Comparison of ENCODE assay signal across 26 mouse cellular contexts in genomic region chr6:84333666-84334179, GRCm38 (mm10).
DNase-seq lines count a peak whose midpoint lies in the region; ATAC-seq and TF ChIP-seq lines count a peak whose summit lies in the region.
"Had no signal": no experiment of that assay in that cellular context is flagged by ENCODE, and none has a peak within 500 bp of the region (broad histone marks: within the 10 kb centered on the region; RNA-seq: fewer than 3 reads in every experiment).

No protein-coding gene starts in this region.

- DNase-seq in cerebellum, adult 18-20 months, result peak; percentile 6 to 42
- no peak for DNase-seq in cerebellum, postnatal 4 days (ENCODE audit: low spot score in 2 of 2)
- peak; percentile 24 for DNase-seq in left cerebral cortex, postnatal 4 days
- no peak for DNase-seq in left cerebral cortex, adult 2 months (ENCODE audit: extremely low spot score in 1 of 2, low spot score in 2 of 2)
- peak; percentile 12 for DNase-seq in cerebellum, adult 8-10 months
- DNase-seq in cerebellum, postnatal 10 days, result peak; percentile 39 to 66
- DNase-seq in heart, postnatal 25 days (ENCODE audit: low spot score), result no peak
- DNase-seq: adrenal gland, adult 2 months; adrenal gland, postnatal 14 days; B cell, adult 2 months; gastrocnemius, postnatal 10 days; gastrocnemius, postnatal 36 days; heart, adult 18-20 months; heart, postnatal 36 days; kidney, adult 18-20 months; kidney, adult 9 months had no signal

- H3K27ac ChIP-seq in left cerebral cortex, adult 2 months, result no peak overlapping the region
- H3K27ac ChIP-seq: forebrain, embryonic 10.5 days; forebrain, embryonic 13.5 days; heart, embryonic 10.5 days; hindbrain, embryonic 10.5 days; hindbrain, embryonic 13.5 days; hindbrain, postnatal 0 days had no signal

- ATAC-seq in granulocyte monocyte progenitor cell, adult 5-6 weeks (replicated peaks; ENCODE audit: poor library complexity, severe bottlenecking), result no peak
- ATAC-seq: forebrain, embryonic 13.5 days; forebrain, embryonic 16.5 days; hindbrain, postnatal 0 days; inflammation-experienced regulatory T-cells, adult 6 months; intestine, embryonic 16.5 days had no signal

- intact Hi-C loops in left cerebral cortex, postnatal 4 days (cut with DNase I), result no loop called here
- intact Hi-C loops in left cerebral cortex, adult 2 months (cut with DNase I), result no loop called here
- intact Hi-C loops in heart, postnatal 25 days (cut with DNase I), result no loop called here

- H3K4me3 ChIP-seq in left cerebral cortex, adult 2 months, result no peak overlapping the region
- H3K4me3 ChIP-seq: forebrain, embryonic 10.5 days; forebrain, embryonic 13.5 days; heart, embryonic 10.5 days; hindbrain, embryonic 10.5 days; hindbrain, embryonic 13.5 days had no signal

- no peak for TF ChIP-seq CTCF in left cerebral cortex, adult 2 months (IDR thresholded peaks at IDR 0.05)

Comparison
In these comparisons a context has a peak if more than half of its experiments do, and no peak if none do; other contexts are left out.
1. DNase-seq: peak in cerebellum, adult 18-20 months (2 of 2), left cerebral cortex, postnatal 4 days (single experiment), cerebellum, adult 8-10 months (single experiment) and cerebellum, postnatal 10 days (2 of 2); none in cerebellum, postnatal 4 days (0 of 2), left cerebral cortex, adult 2 months (0 of 2) and heart, postnatal 25 days (single experiment).